Mouse (Mus musculus) activated CD4-positive, CD25-positive, alpha-beta regulatory T cell, adult 4 months (primary cell): Measurements from ENCODE around the gene L3mbtl3. TPM values are rescaled to one million over a fixed set of nuclear protein-coding genes. Genes with fewer than 3 reads are reported as not detected.

Experiments used
- ATAC-seq: one replicate; pipeline ENCODE4 v1.8.0; 2017
- polyA plus RNA-seq, 2 experiments: library from polyadenylated mRNA; unstranded; fragments of 100-300 nt; shearing (Covaris generic); gene quantifications; one replicate each; pipeline ENCODE4 v1.2.1; 2017

Gene L3mbtl3
- polyA plus RNA-seq, 2 experiments from 2014 or later: 11.6 to 17.2 TPM

- no peak for ATAC-seq
These were observed 41.8 kb downstream of the L3mbtl3 start for GRCm38 (mm10) chr10:26333966-26334365.

DNA sequence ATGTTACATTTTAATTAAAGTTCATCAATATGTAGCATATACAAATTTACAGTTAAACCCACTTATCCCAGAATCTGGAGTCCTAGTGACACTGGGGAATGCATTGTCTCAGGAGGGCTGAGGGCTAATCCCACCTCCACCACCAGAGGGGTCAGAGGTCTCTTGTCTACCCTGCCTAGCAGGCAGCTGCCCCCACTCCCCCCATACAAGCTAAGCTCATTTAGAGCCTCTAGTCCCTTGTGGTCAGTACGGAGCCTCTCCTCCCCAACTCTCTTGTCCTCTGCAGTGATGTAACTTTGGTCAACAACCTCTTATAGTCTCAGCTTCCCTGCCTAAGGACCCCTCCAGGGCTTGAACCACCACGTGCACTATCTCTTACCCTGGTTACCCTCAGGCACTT lies 43.0 kb downstream of the L3mbtl3 start:
- no peak for ATAC-seq

DNA sequence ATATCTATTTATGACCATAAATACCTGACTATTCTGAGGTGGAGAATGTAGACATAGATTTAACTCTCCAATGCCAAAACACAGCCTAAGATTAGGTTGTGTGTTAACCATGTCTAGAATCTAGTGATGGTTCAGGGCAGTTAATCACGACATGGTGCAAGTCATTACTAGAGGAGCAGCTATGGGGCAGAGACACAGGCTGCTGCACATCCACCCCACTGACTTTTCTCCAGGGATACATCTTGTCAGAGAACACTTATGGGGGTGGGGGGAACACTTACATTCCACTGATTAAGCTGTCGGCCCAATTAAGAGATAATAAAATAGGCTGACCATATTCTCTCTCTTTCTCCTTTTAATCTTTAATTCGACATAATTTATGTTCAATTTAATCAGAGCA lies 46.9 kb downstream of the L3mbtl3 start:
- ATAC-seq: no peak

- no peak for ATAC-seq
These were observed 47.9 kb downstream of the L3mbtl3 start for GRCm38 (mm10) chr10:26327691-26328542.

GRCm38 (mm10) chr10:26327291-26327690 lies 48.5 kb downstream of the L3mbtl3 start:
- no peak for ATAC-seq

DNA sequence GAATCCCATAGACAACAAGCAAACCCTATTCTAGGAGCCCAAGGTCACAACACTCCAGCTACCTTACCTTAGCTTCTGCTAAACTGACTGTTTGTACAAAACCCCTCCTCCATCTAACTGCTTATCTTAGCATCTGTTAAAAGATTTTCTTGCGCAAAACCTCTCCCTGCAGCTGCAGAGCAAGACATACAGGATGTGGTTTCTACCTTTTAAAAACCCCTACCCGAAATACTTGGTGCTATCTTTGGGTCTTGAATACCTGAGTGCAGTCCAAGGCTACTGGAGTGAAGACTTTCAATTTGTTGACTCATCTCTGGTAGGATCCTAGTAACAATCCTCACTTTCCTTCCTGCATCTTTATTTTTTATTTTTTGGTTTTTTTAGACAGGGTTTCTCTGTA lies 50.5 kb downstream of the L3mbtl3 start:
- ATAC-seq: peak; percentile 91

DNA sequence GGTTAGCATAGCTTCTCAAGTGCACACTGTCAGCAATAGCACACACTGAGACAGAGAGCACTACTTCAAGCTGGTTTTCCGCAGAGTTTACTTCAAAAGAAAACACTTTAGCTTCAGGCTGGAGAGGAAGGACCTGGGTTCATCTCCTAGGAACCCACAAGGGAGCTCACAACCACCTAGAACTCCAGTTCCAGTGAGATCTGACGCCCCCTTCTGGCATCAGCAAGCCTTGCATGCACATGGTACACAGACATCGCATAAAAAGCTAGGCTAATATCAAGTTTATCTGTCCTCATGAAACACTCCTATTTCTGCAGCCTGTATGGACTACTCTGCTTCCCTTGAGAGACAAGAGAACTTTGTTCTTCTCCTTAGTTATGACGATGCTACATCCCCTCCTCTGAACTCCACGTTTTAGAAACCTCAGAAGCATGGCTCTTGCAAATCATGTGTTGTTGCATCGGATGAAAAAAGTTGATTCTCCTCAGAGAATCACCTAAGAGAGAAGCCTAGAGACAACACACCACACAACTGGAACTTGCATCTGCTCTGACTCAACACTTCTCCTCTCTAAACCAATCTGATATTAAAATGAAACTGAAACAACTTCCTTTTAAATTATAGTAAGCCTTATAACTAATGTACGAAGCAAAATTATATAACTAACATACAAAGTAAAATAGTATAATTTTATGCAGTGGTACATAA lies 53.3 kb downstream of the L3mbtl3 start:
- peak; percentile 24 for ATAC-seq

DNA sequence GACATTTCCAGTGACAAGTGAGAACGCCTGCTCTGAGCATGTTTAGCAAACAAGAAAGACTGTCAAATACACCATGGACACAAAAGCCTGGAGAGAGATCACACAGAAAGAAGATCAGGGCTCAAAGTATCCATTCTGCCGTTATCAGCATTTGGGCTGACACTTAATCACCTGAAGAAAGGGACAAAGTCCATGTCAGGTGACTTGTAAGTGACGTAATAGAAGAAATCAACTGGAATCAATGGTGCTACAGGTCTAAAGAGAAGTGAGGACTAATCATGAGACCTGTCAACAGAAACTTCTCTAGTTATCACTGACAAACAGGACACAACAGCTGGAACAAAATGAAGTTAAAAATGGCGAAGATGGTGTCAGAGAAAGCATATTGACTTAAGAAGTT lies 55.1 kb downstream of the L3mbtl3 start:
- no peak for ATAC-seq

DNA sequence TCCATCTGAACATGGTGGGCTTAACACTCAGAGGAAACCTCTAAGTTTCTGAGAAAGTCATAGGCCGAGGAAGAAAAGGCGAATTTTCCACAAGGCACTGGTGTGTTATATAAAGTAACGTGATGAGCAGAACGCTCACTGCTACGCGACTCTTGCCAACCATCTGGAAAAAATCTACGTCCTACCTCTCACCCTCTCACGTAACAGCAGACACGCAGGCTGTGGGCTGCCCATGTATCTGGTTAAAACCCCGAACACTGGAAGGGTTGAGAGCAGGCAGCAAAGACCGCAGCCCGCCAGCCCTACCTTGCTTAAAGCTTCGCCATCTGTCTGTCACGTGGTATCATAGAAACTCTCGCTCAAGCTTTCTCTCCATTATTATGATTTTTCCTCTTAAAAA lies 61.4 kb downstream of the L3mbtl3 start:
- ATAC-seq: no peak

GRCm38 (mm10) chr10:26303485-26303884 lies 72.3 kb downstream of the L3mbtl3 start:
- ATAC-seq: no peak

- ATAC-seq: no peak
These were observed 73.4 kb downstream of the L3mbtl3 start for GRCm38 (mm10) chr10:26302336-26302735.

DNA sequence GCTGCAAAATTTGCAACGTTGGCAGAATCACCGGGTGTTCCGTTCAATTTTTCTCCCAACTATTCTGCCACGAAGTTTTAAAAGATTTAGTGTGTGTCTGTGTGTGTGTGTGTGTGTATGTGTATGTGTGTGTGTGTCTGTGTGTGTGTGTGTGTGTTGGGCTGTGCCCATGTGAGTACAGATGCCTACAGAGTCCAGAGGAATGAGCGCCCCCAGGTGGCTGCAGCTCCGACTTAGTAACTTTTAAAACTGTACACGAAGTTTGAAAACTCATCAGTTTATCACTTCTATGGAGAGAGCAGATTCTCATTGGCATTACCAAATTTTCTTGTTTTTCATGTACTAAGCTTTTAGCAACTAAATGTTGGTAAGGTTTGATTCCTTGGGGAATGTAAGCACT lies 78.1 kb downstream of the L3mbtl3 start:
- ATAC-seq: no peak

DNA sequence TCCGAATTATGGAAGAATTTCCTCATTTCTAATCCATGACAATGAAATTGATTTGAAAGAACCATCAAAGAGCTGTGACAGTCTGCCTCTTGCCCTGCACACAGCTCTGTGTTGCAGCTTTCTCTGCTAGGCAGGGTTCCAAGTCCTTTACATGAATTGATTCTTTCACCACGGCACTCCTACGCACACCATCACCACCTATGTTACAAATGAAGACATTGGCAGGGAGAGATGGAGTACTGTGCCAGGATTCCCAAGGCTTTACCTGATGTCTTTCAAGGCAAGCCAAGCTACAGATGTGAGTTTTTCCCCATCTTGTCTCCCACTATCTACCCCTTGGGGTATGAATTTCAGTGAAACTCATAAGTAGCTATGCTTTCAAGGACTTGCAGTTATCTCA lies 78.6 kb downstream of the L3mbtl3 start:
- ATAC-seq: no peak

DNA sequence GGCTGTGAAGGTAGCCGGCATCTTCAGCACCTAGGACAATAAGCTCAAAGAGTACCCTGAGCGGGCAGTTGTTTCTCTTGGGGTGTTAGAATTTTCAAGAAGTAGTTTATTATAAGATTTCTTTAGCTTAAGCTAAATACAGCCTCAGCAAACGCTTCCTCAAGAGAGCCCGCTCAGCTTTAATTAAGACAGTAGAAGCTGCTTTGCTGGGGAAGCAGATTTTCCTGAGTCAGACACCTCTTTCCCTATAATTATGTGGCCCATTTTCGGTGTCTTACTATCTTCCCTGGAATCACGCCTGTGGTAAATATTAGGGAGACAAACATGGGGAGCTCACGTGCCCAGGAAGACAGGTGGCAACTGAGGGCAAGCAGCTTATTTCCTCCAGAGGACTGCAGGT lies 88.6 kb downstream of the L3mbtl3 start:
- no peak for ATAC-seq

DNA sequence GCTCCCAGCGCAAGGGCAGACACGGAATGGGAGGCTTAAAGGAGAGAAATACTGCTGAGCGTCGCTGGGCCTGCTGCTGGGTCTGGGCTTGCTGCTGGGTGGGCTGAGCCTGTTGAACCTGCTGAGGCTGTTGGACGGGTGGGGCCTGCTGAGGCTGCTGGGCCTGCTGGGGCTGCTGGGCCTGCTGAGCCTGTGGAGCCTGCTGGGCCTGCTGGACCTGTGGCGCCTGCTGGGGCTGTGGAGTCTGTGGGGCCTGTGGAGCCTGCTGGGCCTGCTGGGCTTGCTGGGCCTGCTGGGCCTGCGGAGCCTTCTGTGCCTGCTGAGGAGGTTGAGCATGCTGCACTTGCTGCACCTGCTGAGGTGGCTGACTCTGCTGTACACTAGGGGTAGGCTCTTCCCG lies 95.8 kb downstream of the L3mbtl3 start:
- no peak for ATAC-seq

GRCm38 (mm10) chr10:26275414-26275813 lies 100.4 kb downstream of the L3mbtl3 start:
- no peak for ATAC-seq

- ATAC-seq: no peak
These were observed 111.9 kb downstream of the L3mbtl3 start for GRCm38 (mm10) chr10:26263744-26264459.

- peak; percentile 36 for ATAC-seq
These were observed 115.9 kb downstream of the L3mbtl3 start for GRCm38 (mm10) chr10:26259908-26260307.

GRCm38 (mm10) chr10:26249426-26250165 lies 126.2 kb downstream of the L3mbtl3 start:
- no peak for ATAC-seq

- no peak for ATAC-seq
These were observed 131.3 kb downstream of the L3mbtl3 start for GRCm38 (mm10) chr10:26244466-26244865.

- ATAC-seq: no peak
These were observed 132.6 kb downstream of the L3mbtl3 start for GRCm38 (mm10) chr10:26243203-26243602.

GRCm38 (mm10) chr10:26239090-26239489 lies 136.7 kb downstream of the L3mbtl3 start:
- ATAC-seq: no peak

GRCm38 (mm10) chr10:26238559-26238958 lies 137.2 kb downstream of the L3mbtl3 start:
- no peak for ATAC-seq
